Mouse (Mus musculus): ENCODE measurements around the gene Gimap1.

- TF ChIP-seq CTCF (IDR thresholded peaks at IDR 0.05; ENCODE audit: low read depth, low read length) (no peak), POLR2A (IDR thresholded peaks at IDR 0.05; ENCODE audit: insufficient read depth, low read length) (no peak), EP300 (IDR thresholded peaks at IDR 0.05; ENCODE audit: insufficient read depth, low read depth, low read length) (no peak)
Measured at GRCm38 (mm10) chr6:48737053-48737452, 1.8 kb upstream of the Gimap1 start.
